Mouse (Mus musculus): ENCODE measurements around the gene C130050O18Rik. TPM values are rescaled to one million over a fixed set of nuclear protein-coding genes. Genes with fewer than 3 reads are reported as not detected.

The C130050O18Rik gene
- polyA plus RNA-seq, 1 experiment, result 0.20 TPM

- Histone ChIP-seq H3K79me3 (ENCODE audit: low read depth) (peaks cover 1% of the 10 kb centered on the region), H3K36me3 (ENCODE audit: control insufficient read depth, insufficient read depth) (no peaks in the 10 kb centered on the region), H3K27me3 (ENCODE audit: control insufficient read depth, insufficient read depth, insufficient read length) (no peaks in the 10 kb centered on the region), H3ac (ENCODE audit: control insufficient read depth, insufficient read length, low read depth) (no peak overlapping the region), H3K79me2 (ENCODE audit: control insufficient read depth, insufficient read depth) (no peaks in the 10 kb centered on the region), H3K4me3 (ENCODE audit: insufficient read depth, poor library complexity, severe bottlenecking) (no peak overlapping the region)
- TF ChIP-seq CEBPB (IDR thresholded peaks at IDR 0.05; ENCODE audit: low read depth), result no peak
- TF ChIP-seq MYOG (IDR thresholded peaks at IDR 0.05; ENCODE audit: control insufficient read depth, extremely low read depth, insufficient read length), result no peak
- TF ChIP-seq CTCF (IDR thresholded peaks at IDR 0.05; ENCODE audit: control insufficient read depth, insufficient read depth, insufficient read length), result no peak
- no peak for TF ChIP-seq MAX (IDR thresholded peaks at IDR 0.05)
- no peak for TF ChIP-seq FOSL1 (IDR thresholded peaks at IDR 0.05; ENCODE audit: insufficient read depth, low read length, poor library complexity, severe bottlenecking)
- no peak for TF ChIP-seq USF1 (IDR thresholded peaks at IDR 0.05; ENCODE audit: low read depth)
- TF ChIP-seq MYOD1 (IDR thresholded peaks at IDR 0.05; ENCODE audit: control insufficient read depth, insufficient read length, low read depth), result no peak
Measured at GRCm38 (mm10) chr5:139441726-139442018, 36.6 kb downstream of the C130050O18Rik start.

GRCm38 (mm10) chr5:139442428-139442827 is 37.3 kb downstream of the C130050O18Rik start:
- Histone ChIP-seq H3K79me3 (ENCODE audit: low read depth) (peaks cover 1% of the 10 kb centered on the region), H3ac (ENCODE audit: control insufficient read depth, insufficient read length, low read depth) (no peak overlapping the region), H3K36me3 (ENCODE audit: control insufficient read depth, insufficient read depth) (no peaks in the 10 kb centered on the region), H3K4me3 (ENCODE audit: insufficient read depth, poor library complexity, severe bottlenecking) (no peak overlapping the region), H3K27me3 (ENCODE audit: control insufficient read depth, insufficient read depth, insufficient read length) (no peaks in the 10 kb centered on the region), H3K79me2 (ENCODE audit: control insufficient read depth, insufficient read depth) (no peaks in the 10 kb centered on the region)
- no peak for TF ChIP-seq USF1 (IDR thresholded peaks at IDR 0.05; ENCODE audit: low read depth)
- peak; percentile 75 for TF ChIP-seq MYOD1 (IDR thresholded peaks at IDR 0.05; ENCODE audit: control insufficient read depth, insufficient read length, low read depth)
- TF ChIP-seq FOSL1 (IDR thresholded peaks at IDR 0.05; ENCODE audit: insufficient read depth, low read length, poor library complexity, severe bottlenecking), result no peak
- TF ChIP-seq MYOG (IDR thresholded peaks at IDR 0.05; ENCODE audit: control insufficient read depth, extremely low read depth, insufficient read length), result no peak
- no peak for TF ChIP-seq CTCF (IDR thresholded peaks at IDR 0.05; ENCODE audit: control insufficient read depth, insufficient read depth, insufficient read length)
- TF ChIP-seq CEBPB (IDR thresholded peaks at IDR 0.05; ENCODE audit: low read depth), result no peak
- TF ChIP-seq MAX (IDR thresholded peaks at IDR 0.05), result no peak

- peaks cover 1% of the 10 kb centered on the region for H3K79me3 ChIP-seq (ENCODE audit: low read depth)
- H3K4me3 ChIP-seq (ENCODE audit: insufficient read depth, poor library complexity, severe bottlenecking), result no peak overlapping the region
- TF ChIP-seq MAX (IDR thresholded peaks at IDR 0.05), result no peak
- TF ChIP-seq CEBPB (IDR thresholded peaks at IDR 0.05; ENCODE audit: low read depth), result no peak
- no peak for TF ChIP-seq USF1 (IDR thresholded peaks at IDR 0.05; ENCODE audit: low read depth)
- no peak for TF ChIP-seq MYOD1 (IDR thresholded peaks at IDR 0.05; ENCODE audit: control insufficient read depth, insufficient read length, low read depth)
- no peak for TF ChIP-seq MYOG (IDR thresholded peaks at IDR 0.05; ENCODE audit: control insufficient read depth, extremely low read depth, insufficient read length)
- H3K79me2 ChIP-seq (ENCODE audit: control insufficient read depth, insufficient read depth), result no peaks in the 10 kb centered on the region
- no peaks in the 10 kb centered on the region for H3K27me3 ChIP-seq (ENCODE audit: control insufficient read depth, insufficient read depth, insufficient read length)
- H3ac ChIP-seq (ENCODE audit: control insufficient read depth, insufficient read length, low read depth), result no peak overlapping the region
- H3K36me3 ChIP-seq (ENCODE audit: control insufficient read depth, insufficient read depth), result no peaks in the 10 kb centered on the region
Measured at GRCm38 (mm10) chr5:139442962-139443361, 37.9 kb downstream of the C130050O18Rik start.

GRCm38 (mm10) chr5:139445258-139445657 is 40.2 kb downstream of the C130050O18Rik start:
- Histone ChIP-seq H3K79me3 (ENCODE audit: low read depth) (peaks cover 1% of the 10 kb centered on the region), H3K36me3 (ENCODE audit: control insufficient read depth, insufficient read depth) (no peaks in the 10 kb centered on the region), H3ac (ENCODE audit: control insufficient read depth, insufficient read length, low read depth) (no peak overlapping the region), H3K79me2 (ENCODE audit: control insufficient read depth, insufficient read depth) (peaks cover 7% of the 10 kb centered on the region), H3K27me3 (ENCODE audit: control insufficient read depth, insufficient read depth, insufficient read length) (no peaks in the 10 kb centered on the region), H3K4me3 (ENCODE audit: insufficient read depth, poor library complexity, severe bottlenecking) (no peak overlapping the region)
- no peak for TF ChIP-seq CEBPB (IDR thresholded peaks at IDR 0.05; ENCODE audit: low read depth)
- no peak for TF ChIP-seq MYOD1 (IDR thresholded peaks at IDR 0.05; ENCODE audit: control insufficient read depth, insufficient read length, low read depth)
- TF ChIP-seq MAX (IDR thresholded peaks at IDR 0.05), result no peak
- no peak for TF ChIP-seq USF1 (IDR thresholded peaks at IDR 0.05; ENCODE audit: low read depth)
- TF ChIP-seq FOSL1 (IDR thresholded peaks at IDR 0.05; ENCODE audit: insufficient read depth, low read length, poor library complexity, severe bottlenecking), result no peak
- no peak for TF ChIP-seq CTCF (IDR thresholded peaks at IDR 0.05; ENCODE audit: control insufficient read depth, insufficient read depth, insufficient read length)
- no peak for TF ChIP-seq MYOG (IDR thresholded peaks at IDR 0.05; ENCODE audit: control insufficient read depth, extremely low read depth, insufficient read length)

GRCm38 (mm10) chr5:139448025-139448424 is 42.9 kb downstream of the C130050O18Rik start:
- Histone ChIP-seq H3K79me2 (ENCODE audit: control insufficient read depth, insufficient read depth) (peaks cover 7% of the 10 kb centered on the region), H3ac (ENCODE audit: control insufficient read depth, insufficient read length, low read depth) (no peak overlapping the region), H3K36me3 (ENCODE audit: control insufficient read depth, insufficient read depth) (no peaks in the 10 kb centered on the region), H3K4me3 (ENCODE audit: insufficient read depth, poor library complexity, severe bottlenecking) (no peak overlapping the region), H3K79me3 (ENCODE audit: low read depth) (peaks cover 1% of the 10 kb centered on the region), H3K27me3 (ENCODE audit: control insufficient read depth, insufficient read depth, insufficient read length) (no peaks in the 10 kb centered on the region)
- TF ChIP-seq MAX (IDR thresholded peaks at IDR 0.05) (no peak), CEBPB (IDR thresholded peaks at IDR 0.05; ENCODE audit: low read depth) (no peak), MYOD1 (IDR thresholded peaks at IDR 0.05; ENCODE audit: control insufficient read depth, insufficient read length, low read depth) (no peak), USF1 (IDR thresholded peaks at IDR 0.05; ENCODE audit: low read depth) (no peak), MYOG (IDR thresholded peaks at IDR 0.05; ENCODE audit: control insufficient read depth, extremely low read depth, insufficient read length) (no peak), CTCF (IDR thresholded peaks at IDR 0.05; ENCODE audit: control insufficient read depth, insufficient read depth, insufficient read length) (no peak), FOSL1 (IDR thresholded peaks at IDR 0.05; ENCODE audit: insufficient read depth, low read length, poor library complexity, severe bottlenecking) (no peak)

GRCm38 (mm10) chr5:139449161-139449791 is 44.2 kb downstream of the C130050O18Rik start:
- peaks cover 7% of the 10 kb centered on the region for H3K79me2 ChIP-seq (ENCODE audit: control insufficient read depth, insufficient read depth)

More at GRCm38 (mm10) chr5:139449161-139449791, 44.2 kb downstream of the C130050O18Rik start:
- H3ac ChIP-seq (ENCODE audit: control insufficient read depth, insufficient read length, low read depth), result no peak overlapping the region
- no peaks in the 10 kb centered on the region for H3K79me3 ChIP-seq (ENCODE audit: low read depth)
- H3K36me3 ChIP-seq (ENCODE audit: control insufficient read depth, insufficient read depth), result no peaks in the 10 kb centered on the region
- TF ChIP-seq USF1 (IDR thresholded peaks at IDR 0.05; ENCODE audit: low read depth), result no peak
- TF ChIP-seq CEBPB (IDR thresholded peaks at IDR 0.05; ENCODE audit: low read depth), result no peak
- no peak overlapping the region for H3K4me3 ChIP-seq (ENCODE audit: insufficient read depth, poor library complexity, severe bottlenecking)
- H3K27me3 ChIP-seq (ENCODE audit: control insufficient read depth, insufficient read depth, insufficient read length), result no peaks in the 10 kb centered on the region
